Mouse (Mus musculus) gastrocnemius, postnatal 14 days (tissue): ENCODE results near the gene Hemk1. TPM values are rescaled to one million over a fixed set of nuclear protein-coding genes. Genes with fewer than 3 reads are reported as not detected.

Experiments used
- DNase-seq: peaks from one replicate; pipeline ENCODE4 v3.0.0; 2021; ENCODE audit warnings: mixed read lengths
- intact Hi-C: fragments of 180-260 bp; cut with DNase I; formaldehyde crosslinking; loops from one replicate; pipeline ENCODE4 v1.15.1; 2025; ENCODE audit warnings: low total_unique reads
- total RNA-seq, 2 experiments: library from RNA; stranded (reverse); gene quantifications; 2 replicates each; pipeline ENCODE4 v1.2.3; 2021

Gene Hemk1
- total RNA-seq, 2 experiments from 2014 or later, result 12.0 to 13.2 TPM

GRCm38 (mm10) chr9:107299783-107300182 is 38.4 kb downstream of the Hemk1 start:
- DNase-seq, result no peak
- intact Hi-C loops, result no loop called here

DNA sequence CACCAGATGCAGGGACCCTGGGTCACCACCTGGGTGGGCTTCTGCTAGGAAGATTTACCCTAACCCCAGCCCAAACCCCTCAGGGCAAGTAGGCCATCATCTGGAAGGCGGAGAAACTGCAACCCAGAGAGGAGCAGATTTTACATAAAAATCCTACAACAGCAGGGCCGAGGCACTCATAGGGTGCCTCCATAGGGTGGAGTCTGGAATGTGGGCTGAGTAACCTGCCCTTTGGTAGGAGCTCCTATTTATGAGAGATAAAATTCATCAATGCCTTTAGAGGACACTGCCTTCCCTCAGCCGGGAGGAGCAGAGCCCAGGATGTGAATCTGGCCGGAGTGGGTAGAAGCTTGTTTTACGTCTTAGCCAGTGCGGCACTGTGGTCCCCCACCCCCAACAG is 39.3 kb downstream of the Hemk1 start:
- DNase-seq, result no peak
- intact Hi-C loops, result no loop called here

GRCm38 (mm10) chr9:107298059-107298780 is 39.9 kb downstream of the Hemk1 start:
- DNase-seq, result no peak
- intact Hi-C loops, result no loop called here

DNA sequence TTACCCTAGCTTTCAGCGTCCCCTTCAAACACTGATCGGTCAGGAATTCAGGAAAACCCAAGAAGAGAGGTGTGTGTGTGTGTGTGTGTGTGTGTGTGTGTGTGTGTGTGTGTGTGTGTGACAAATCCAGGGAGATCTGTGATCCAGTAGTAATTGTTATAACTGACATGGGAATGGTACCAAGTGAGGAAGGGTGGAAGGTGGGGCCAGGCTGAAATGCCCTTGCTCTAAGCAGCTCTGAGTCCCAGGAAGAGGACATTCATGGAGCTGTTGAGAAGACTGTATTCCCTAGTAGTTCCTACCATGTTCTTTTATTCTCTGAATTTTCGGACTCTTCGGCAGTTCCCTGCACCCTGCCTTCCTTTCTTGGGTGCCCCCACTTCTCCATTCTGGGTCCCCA is 40.5 kb downstream of the Hemk1 start:
- intact Hi-C loops, result no loop called here
- no peak for DNase-seq

DNA sequence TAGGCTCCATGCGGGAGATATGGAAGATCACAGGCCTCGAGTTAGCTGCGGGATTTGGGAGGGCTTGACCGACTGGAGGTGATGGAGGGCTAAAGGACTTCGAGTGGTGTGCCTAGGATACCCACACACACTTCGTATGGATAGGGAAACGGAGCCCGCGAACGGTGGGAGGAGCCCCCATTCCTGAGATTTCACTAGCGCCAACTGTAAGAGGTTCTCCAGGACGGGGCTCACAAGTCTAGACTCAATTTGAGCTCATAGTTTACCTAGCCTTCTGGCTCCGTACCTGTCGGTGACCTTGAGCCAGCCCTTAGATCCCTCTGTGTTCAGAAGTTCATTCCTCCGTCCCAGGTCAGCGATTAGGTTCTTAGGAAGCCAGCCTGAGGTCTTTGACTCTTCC is 41.1 kb downstream of the Hemk1 start:
- intact Hi-C loops, result no loop called here
- DNase-seq, result no peak

DNA sequence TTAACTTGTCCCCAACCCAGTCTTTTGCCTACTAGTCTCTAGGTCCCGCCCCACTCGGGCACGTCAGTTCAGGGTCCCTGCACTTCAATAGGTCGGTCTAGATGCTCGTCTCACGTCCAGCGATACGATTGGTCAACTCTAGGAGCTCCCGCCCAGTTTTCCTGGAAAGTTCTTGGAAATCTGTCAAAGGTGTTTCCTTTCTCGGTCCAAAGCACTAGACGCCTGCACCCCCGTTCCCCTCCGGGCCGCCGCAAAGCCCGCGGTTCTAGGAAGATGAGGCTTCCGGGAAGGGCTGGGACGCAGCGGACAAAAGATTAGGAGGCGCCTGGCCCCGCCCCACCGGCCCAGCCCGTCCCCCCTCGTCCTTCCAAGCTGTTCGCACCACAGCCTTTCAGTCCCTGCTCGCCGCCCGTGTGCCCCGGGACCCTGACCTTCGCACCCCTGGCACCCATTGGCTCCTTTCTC is 41.6 kb downstream of the Hemk1 start:
- intact Hi-C loops, result no loop called here
- peak; percentile 90 for DNase-seq

DNA sequence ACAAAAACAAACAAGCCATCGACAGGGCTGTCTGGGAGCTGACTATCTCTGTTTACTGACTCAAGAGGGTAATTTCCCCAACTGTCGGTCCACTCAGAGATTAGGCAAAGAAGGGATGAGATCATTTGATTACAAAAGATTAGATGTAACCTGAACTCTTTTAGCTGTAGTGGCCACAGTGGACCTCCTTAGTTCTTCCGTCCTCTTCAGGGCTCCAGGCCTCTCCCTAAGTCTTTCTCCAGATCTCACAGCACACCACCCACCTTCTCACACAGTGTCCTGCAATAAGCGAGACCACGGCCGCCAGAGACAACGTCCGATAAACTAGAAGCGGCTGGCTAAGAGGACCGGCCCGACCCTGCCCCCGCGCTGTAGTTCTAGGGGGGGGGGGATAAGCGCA is 42.1 kb downstream of the Hemk1 start:
- no peak for DNase-seq
- intact Hi-C loops, result no loop called here

DNA sequence AAGGTAGTCTGAATTCAATTTTAAA is 42.3 kb downstream of the Hemk1 start, which contains the start of gene Cish:
Cish (plus strand) TSS at position 11 of the 25 bp plus-strand sequence.
- intact Hi-C loops, result no loop called here
- no peak for DNase-seq

- intact Hi-C loops, result no loop called here
- DNase-seq, result no peak
Measured at GRCm38 (mm10) chr9:107295616-107296015, 42.5 kb downstream of the Hemk1 start.

GRCm38 (mm10) chr9:107294249-107294648 is 43.9 kb downstream of the Hemk1 start:
- peak; percentile 84 for DNase-seq
- intact Hi-C loops, result loop anchor here (5.0 kb wide), 2 partner anchors 63 to 127 kb away; no protein-coding TSS in a partner anchor

- intact Hi-C loops, result loop anchor here (2.0 to 5.0 kb wide), 3 partner anchors 66 to 392 kb away; no protein-coding TSS in a partner anchor
- peak; percentile 83 for DNase-seq
Measured at GRCm38 (mm10) chr9:107290897-107291296, 47.3 kb downstream of the Hemk1 start.

DNA sequence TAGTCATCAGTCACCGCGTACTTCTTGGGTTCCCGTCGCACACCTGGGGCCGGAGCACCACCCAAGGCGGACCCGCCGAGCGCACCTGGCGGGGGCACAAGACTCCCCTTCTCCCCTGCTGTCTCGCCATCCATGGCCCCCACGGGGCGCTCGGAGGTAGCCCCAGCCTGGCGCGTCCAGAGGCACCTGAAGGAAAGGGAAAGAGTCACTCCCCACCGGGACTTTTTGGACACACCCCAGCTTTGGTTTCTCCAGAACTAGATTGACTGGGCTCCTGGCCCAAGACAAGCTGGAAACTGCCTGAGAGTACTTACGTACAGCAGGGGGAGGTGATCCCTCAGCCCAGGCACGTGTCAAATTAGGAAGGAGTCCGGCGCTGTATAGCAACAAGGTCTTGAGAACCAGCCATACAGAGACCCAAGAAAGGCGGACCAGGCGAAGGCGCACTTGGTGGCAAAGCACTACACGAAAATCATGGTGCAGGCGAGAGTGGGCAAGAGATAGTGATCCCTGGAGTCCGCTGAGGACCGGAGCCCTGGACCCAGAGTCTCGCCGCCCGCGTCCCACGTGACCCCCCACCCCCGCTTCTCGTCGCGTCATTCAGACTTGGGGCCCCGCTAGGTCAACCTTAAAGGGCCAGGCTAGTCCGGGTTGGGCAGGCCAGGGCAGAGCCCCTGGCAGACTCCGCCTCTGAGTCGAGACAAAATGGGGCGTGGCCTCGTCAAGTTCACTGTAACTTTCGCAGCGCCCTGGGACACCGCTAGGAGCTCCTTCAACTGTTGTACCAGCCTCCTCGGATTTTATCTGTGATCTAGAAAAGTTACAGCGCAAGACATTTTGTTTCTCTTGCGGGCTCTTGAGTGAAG is 48.7 kb downstream of the Hemk1 start, which contains the start of gene Mapkapk3:
Mapkapk3 (minus strand) TSS at position 667 of the 866 bp plus-strand sequence.
- intact Hi-C loops, result loop anchor here (2.0 to 5.0 kb wide), 4 partner anchors 68 to 391 kb away; no protein-coding TSS in a partner anchor
- peak; percentile 90 for DNase-seq

GRCm38 (mm10) chr9:107288711-107289110 is 49.4 kb downstream of the Hemk1 start:
- DNase-seq, result no peak
- intact Hi-C loops, result loop anchor here (5.0 kb wide), 1 partner anchor 316 kb away; no protein-coding TSS in a partner anchor

DNA sequence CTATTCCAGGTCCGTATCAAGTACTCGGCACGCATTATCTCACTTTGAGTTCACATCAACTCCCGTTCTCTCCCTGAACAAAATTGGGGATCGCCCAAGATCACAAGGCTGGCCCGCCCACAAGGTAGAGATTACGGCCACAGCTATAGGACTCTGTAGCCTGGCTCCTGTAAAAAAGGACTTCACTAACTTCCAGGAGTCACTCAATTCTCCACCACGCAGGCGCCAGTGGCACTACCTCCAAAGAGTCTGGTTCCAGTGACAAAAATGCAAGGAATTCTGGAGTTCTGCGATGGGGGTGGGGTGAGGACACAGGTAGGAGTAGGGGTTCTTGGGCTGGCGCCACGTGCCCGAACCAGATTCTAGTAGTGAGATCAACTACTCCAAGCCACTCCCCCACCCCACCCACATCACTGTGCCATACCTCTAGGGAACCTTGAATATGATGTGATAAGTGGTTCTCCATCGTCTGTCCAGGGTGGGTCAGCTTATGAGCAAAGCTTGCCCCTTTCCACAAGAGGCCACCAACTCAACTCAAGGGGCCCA is 50.0 kb downstream of the Hemk1 start:
- intact Hi-C loops, result loop anchor here (5.0 kb wide), 1 partner anchor 316 kb away; no protein-coding TSS in a partner anchor
- DNase-seq, result no peak

GRCm38 (mm10) chr9:107287294-107287693 is 50.9 kb downstream of the Hemk1 start:
- DNase-seq, result no peak
- intact Hi-C loops, result loop anchor here (5.0 kb wide), 1 partner anchor 315 kb away; no protein-coding TSS in a partner anchor

GRCm38 (mm10) chr9:107285009-107285408 is 53.1 kb downstream of the Hemk1 start:
- intact Hi-C loops, result loop anchor here (5.0 kb wide), 1 partner anchor 313 kb away; no protein-coding TSS in a partner anchor
- DNase-seq, result no peak

GRCm38 (mm10) chr9:107282951-107283350 is 55.2 kb downstream of the Hemk1 start:
- intact Hi-C loops, result no loop called here
- DNase-seq, result no peak

DNA sequence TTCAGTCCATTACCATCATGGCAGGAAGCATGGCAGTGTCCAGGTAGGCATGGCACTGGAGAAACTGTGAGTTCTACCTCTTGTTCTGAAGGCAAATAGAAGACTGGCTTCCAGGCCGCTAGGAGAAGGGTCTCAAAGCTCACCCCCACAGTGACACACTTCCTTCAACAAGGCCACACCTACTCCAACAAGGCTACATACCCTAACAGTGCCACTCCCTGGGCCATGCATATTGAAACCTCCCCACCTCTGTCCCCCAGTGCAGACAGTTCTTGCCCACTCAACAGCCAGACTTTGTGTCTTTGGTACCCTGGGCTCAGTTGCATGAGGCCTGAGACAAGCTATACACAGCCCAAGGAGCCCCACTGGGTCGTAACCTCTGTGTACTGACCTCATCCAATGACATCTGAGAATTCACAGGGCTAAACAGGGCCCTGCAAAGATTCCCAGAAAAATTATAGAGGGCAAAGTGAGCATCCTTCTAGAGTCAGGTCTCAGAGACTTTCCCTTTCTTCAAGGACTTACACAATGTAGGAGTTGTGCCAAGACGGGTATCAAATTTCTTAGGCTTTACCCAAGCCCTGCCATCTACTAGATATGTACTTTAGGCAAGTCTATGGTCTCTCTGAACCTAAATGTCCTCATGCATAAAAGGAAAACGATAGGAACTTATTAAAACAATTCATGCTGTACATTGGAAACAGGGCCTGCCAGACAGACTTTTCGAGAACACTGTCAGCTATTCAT is 56.7 kb downstream of the Hemk1 start:
- no peak for DNase-seq
- intact Hi-C loops, result no loop called here

DNA sequence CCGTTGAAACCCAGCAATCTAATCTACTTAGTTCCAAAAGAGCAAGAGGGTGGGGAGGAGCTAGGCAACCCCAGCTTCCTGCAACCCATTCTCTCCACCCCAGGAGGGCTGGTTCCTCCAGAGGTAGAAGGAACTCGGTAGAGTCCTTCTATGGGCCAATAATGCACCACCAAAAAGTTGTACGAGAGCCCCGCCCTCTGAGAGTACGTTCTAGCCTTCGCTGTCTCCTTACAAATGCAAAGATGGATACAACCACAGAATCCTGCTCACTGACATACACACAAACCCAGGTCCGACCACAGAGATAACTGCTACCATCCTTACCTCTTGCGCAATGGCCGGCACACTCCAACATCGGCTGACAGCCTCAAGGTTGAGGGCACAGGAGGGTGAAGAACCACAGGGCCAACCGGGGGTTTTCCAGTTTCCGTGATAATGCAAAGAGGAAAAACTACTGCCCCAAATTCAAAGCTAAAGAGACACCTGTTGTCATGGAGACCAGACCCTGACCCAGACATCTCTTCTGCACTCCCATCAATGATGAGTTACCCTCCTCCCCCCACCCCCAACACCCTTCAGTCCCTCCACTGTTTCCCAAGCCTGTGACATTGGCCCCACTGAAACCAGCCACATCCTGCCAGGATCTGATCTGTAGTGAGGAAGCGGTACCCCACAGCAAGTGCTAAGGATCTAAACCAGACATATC is 57.7 kb downstream of the Hemk1 start:
- DNase-seq, result no peak

More for the DNA sequence above, 57.7 kb downstream of the Hemk1 start:
- intact Hi-C loops, result no loop called here
